In genomic region chr14:61497716-61498490, GRCm38 (mm10) we compare ENCODE assay signal across 8 mouse cellular contexts. TPM values are rescaled to one million over a fixed set of nuclear protein-coding genes. Genes with fewer than 3 reads are reported as not detected.
A peak's percentile ranks its signal among the peaks of the same experiment; 100 is the strongest.
DNase-seq lines count a peak whose midpoint lies in the region; ATAC-seq and TF ChIP-seq lines count a peak whose summit lies in the region.

No protein-coding gene starts in this region.

- H3K9me3 ChIP-seq in forebrain, postnatal 0 days (ENCODE audit: low read length): no peaks in the 10 kb centered on the region

- 42% methylated on average over 20 of the region's 20 CpGs for WGBS in forebrain, postnatal 0 days

- no peak overlapping the region for H3K4me3 ChIP-seq in forebrain, postnatal 0 days (ENCODE audit: low read depth, low read length)

- ATAC-seq in forebrain, postnatal 0 days: peak; percentile 85
- peak; percentile 95 for ATAC-seq in megakaryocyte, adult 5-6 weeks (ENCODE audit: poor library complexity, severe bottlenecking)

- peak; percentile 73 for DNase-seq in Muller cell, postnatal 12 days (ENCODE audit: inconsistent ontology term)
- DNase-seq in cerebellum, adult 11-12 months: peak; percentile 71
- peak; percentile 63 for DNase-seq in forebrain, postnatal 0 days
- peak; percentile 79 to 80 for DNase-seq in heart, postnatal 36 days
- peak; percentile 62 to 72 for DNase-seq in layer of hippocampus, postnatal 36 days
- DNase-seq in right cerebral cortex, postnatal 14 days: peak; percentile 70
- DNase-seq in urinary bladder, postnatal 4 days (ENCODE audit: low spot score in 2 of 2): peak; percentile 62 to 80

- TF ChIP-seq CTCF in forebrain, postnatal 0 days (IDR thresholded peaks at IDR 0.05; ENCODE audit: low read depth): peak; percentile 77

- no peak overlapping the region for H3K9ac ChIP-seq in forebrain, postnatal 0 days

- H3K36me3 ChIP-seq in forebrain, postnatal 0 days (ENCODE audit: insufficient read depth): no peaks in the 10 kb centered on the region

- intact Hi-C loops in heart, postnatal 36 days (cut with DNase I): loop anchor here (1.0 to 5.0 kb wide), 3 partner anchors 56 to 167 kb away; no protein-coding TSS in a partner anchor

- H3K27ac ChIP-seq in forebrain, postnatal 0 days (ENCODE audit: low read depth, low read length): no peak overlapping the region

- no peaks in the 10 kb centered on the region for H3K27me3 ChIP-seq in forebrain, postnatal 0 days (ENCODE audit: insufficient read depth, low read length)

- no peak overlapping the region for H3K4me2 ChIP-seq in forebrain, postnatal 0 days (ENCODE audit: low read depth)

- H3K4me1 ChIP-seq in forebrain, postnatal 0 days (ENCODE audit: insufficient read depth): no peaks in the 10 kb centered on the region

RNA-seq across cellular contexts. Expression of gene Kpna3, which starts 58.2 kb away (rescaled TPM):
- total RNA-seq in forebrain, postnatal 0 days (2014; rRNA removed): 62.5 and 66.5 TPM in 2 replicates
- 66.7 and 70.7 TPM in 2 replicates for polyA plus RNA-seq in forebrain, postnatal 0 days (2015; fragmentation: Nextera tagmentation; extraction: Ambion mirVana)
- 10 to 100 TPM; 52.1 to 53.3 TPM for total RNA-seq in heart, postnatal 36 days (2021)
- total RNA-seq in layer of hippocampus, postnatal 36 days (2021): 10 to 100 TPM; 69.7 to 72.0 TPM
- 39.1 and 42.8 TPM in 2 replicates for total RNA-seq in megakaryocyte, adult 5-6 weeks (2015)
- 21.6 and 26.8 TPM in 2 replicates for total RNA-seq in megakaryocyte, adult 5-6 weeks (2017)

RNA-seq across cellular contexts. Expression of gene Spryd7, which starts 58.8 kb away (rescaled TPM):
- 40.0 and 50.7 TPM in 2 replicates for total RNA-seq in forebrain, postnatal 0 days (2014; rRNA removed)
- polyA plus RNA-seq in forebrain, postnatal 0 days (2015; fragmentation: Nextera tagmentation; extraction: Ambion mirVana): 60.6 and 67.4 TPM in 2 replicates
- 10 to 100 TPM; 57.8 to 63.2 TPM for total RNA-seq in heart, postnatal 36 days (2021)
- 10 to 100 TPM; 46.2 to 50.9 TPM for total RNA-seq in layer of hippocampus, postnatal 36 days (2021)
- 5.7 and 8.0 TPM in 2 replicates for total RNA-seq in megakaryocyte, adult 5-6 weeks (2015)
- total RNA-seq in megakaryocyte, adult 5-6 weeks (2017): 3.1 and 4.9 TPM in 2 replicates
